Mouse (Mus musculus) cortical plate, adult 2 months (tissue): Measurements from ENCODE around the gene Slc16a13. TPM values are rescaled to one million over a fixed set of nuclear protein-coding genes. Genes with fewer than 3 reads are reported as not detected.
A peak's percentile ranks its signal among the peaks of the same experiment; 100 is the strongest.

ENCODE experiments used
- H3K27ac ChIP-seq: fragments of 200-500 bp; 2 replicates; pipeline ENCODE4 v1.5.1; 2012; ENCODE audit warnings: low read length, control low read depth, inconsistent platforms; ENCODE audit not compliant: insufficient read depth
- H3K4me1 ChIP-seq: fragments of 200-500 bp; 2 replicates; pipeline ENCODE4 v1.6.1; 2011; ENCODE audit warnings: low read length; ENCODE audit not compliant: control insufficient read depth, insufficient read depth
- H3K4me3 ChIP-seq: fragments of 200-500 bp; 2 replicates; pipeline ENCODE4 v1.5.1; 2011; ENCODE audit warnings: mild to moderate bottlenecking, low read length, control low read depth; ENCODE audit not compliant: insufficient read depth
- CTCF ChIP-seq: fragments of 200-500 bp; IDR thresholded peaks from 2 replicates; pipeline ENCODE4 v1.5.1; 2011; ENCODE audit warnings: mild to moderate bottlenecking, control low read depth, low read length; ENCODE audit not compliant: insufficient read depth; ENCODE audit errors: extremely low read depth
- POLR2A ChIP-seq: fragments of 200-500 bp; IDR thresholded peaks from 2 replicates; pipeline ENCODE4 v1.6.1; 2011; ENCODE audit warnings: mild to moderate bottlenecking, low read length, control low read depth; ENCODE audit not compliant: insufficient read depth; ENCODE audit errors: extremely low read depth
- polyA plus RNA-seq: library from polyadenylated mRNA; depleted of rRNA; stranded (reverse); fragments of >200 nt; gene quantifications from 2 replicates; pipeline ENCODE4 v1.2.3, GENCODE M21; 2012

The Slc16a13 gene
- polyA plus RNA-seq, 1 experiment: 6.2 TPM

GRCm38 (mm10) chr11:70185120-70185519 is 35.7 kb downstream of the Slc16a13 start:
- no peak overlapping the region for H3K4me3 ChIP-seq
- no peak for TF ChIP-seq POLR2A
- TF ChIP-seq CTCF: no peak
- no peak overlapping the region for H3K27ac ChIP-seq
- H3K4me1 ChIP-seq: no peaks in the 10 kb centered on the region

DNA sequence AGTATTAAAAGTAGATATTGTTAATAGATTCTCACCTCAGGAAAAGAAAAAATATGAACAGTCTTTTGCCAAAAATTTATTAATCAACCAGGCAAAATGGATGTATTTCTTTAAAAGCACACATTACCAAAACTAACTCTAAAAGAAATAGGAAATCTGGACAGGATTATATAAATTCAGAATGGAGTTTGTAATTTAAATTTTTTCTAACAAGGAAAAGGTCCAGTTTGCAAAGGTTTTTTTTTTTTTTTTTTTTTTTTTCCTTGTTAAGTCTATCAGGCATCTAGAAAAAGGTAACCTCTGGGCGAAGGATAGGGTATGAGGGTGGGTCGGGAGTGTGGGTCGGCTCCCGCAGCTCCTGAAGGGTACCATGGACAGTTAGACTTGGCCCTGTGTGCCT is 40.4 kb downstream of the Slc16a13 start:
- H3K27ac ChIP-seq: no peak overlapping the region
- no peaks in the 10 kb centered on the region for H3K4me1 ChIP-seq
- TF ChIP-seq POLR2A (no peak), CTCF (no peak)
- no peak overlapping the region for H3K4me3 ChIP-seq

DNA sequence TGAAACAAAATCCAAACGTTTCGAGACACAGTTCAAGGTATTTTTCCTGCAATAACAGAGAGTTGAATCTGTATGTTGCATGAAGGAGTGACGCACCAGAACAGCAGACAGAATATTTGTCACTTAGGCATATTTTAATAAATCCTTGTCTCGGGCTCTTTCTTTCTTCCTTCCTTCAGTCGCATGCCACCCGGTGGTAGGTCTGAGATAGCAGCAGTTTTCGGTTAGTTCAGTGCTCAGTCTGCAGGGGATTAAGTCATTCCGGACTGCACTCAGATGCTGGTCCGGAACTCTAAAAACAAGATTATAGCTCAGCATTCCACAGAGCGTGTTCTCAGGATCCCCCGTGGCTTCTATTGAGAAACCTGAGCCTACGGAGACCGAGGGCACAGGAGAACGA is 41.5 kb downstream of the Slc16a13 start:
- TF ChIP-seq CTCF: peak; percentile 64
- TF ChIP-seq POLR2A: no peak
- H3K27ac ChIP-seq: no peak overlapping the region
- H3K4me3 ChIP-seq: no peak overlapping the region
- H3K4me1 ChIP-seq: no peaks in the 10 kb centered on the region

- TF ChIP-seq POLR2A: no peak
- no peak for TF ChIP-seq CTCF
- H3K4me3 ChIP-seq: no peak overlapping the region
Observed at GRCm38 (mm10) chr11:70178756-70179155, 42.1 kb downstream of the Slc16a13 start.

DNA sequence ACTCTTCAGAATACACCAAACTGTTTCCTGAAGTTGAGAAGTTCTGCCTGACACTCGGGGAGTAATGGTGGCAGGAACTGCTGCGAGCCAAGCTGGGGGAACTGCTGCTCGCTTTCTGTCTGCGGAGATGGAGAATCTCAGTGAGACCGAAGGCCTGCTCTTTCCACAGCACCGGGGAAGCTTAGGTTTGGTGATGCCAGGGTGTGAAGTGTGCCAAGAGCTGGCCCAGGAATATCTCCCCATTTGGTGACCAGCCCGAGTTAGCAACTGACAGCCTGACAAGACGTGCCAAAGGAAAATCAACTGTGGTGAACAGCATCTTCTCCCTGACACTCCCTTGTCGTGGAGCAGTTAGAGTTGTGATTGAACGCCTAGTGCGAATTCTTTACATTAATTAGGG is 42.6 kb downstream of the Slc16a13 start:
- TF ChIP-seq CTCF: no peak
- TF ChIP-seq POLR2A: no peak
- Histone ChIP-seq H3K27ac (no peak overlapping the region), H3K4me1 (no peaks in the 10 kb centered on the region)

More at GRCm38 (mm10) chr11:70178756-70179155, 42.1 kb downstream of the Slc16a13 start:
- Histone ChIP-seq H3K4me1 (no peaks in the 10 kb centered on the region), H3K27ac (no peak overlapping the region)

GRCm38 (mm10) chr11:70177647-70178046 is 43.2 kb downstream of the Slc16a13 start:
- H3K27ac ChIP-seq: no peak overlapping the region
- H3K4me1 ChIP-seq: no peaks in the 10 kb centered on the region
- H3K4me3 ChIP-seq: no peak overlapping the region
- TF ChIP-seq CTCF (no peak), POLR2A (no peak)

More for the DNA sequence above, 42.6 kb downstream of the Slc16a13 start:
- no peak overlapping the region for H3K4me3 ChIP-seq

DNA sequence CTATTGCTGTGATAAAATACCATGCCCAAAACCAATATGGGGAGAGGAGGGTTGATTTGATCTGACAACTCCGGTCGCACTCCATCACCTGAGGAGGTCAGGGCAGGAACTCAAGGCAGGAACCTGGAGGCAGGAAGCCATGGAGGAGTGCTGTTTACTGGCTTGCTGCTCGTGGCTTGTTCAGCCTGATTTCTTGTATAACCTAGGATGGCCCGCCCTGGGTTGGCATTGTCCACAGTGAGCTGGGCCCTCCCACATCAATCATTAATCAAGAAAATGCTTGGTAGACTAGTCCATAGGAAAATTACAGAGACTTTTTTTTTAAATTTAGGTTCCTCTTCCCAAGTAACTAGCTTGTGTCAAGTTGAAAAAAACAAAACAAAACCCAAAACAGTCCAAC is 46.4 kb downstream of the Slc16a13 start:
- H3K4me3 ChIP-seq: no peak overlapping the region
- TF ChIP-seq POLR2A: no peak
- TF ChIP-seq CTCF: no peak
- no peaks in the 10 kb centered on the region for H3K4me1 ChIP-seq
- H3K27ac ChIP-seq: no peak overlapping the region

GRCm38 (mm10) chr11:70172298-70172697 is 48.6 kb downstream of the Slc16a13 start:
- Histone ChIP-seq H3K4me1 (no peaks in the 10 kb centered on the region), H3K4me3 (no peak overlapping the region), H3K27ac (no peak overlapping the region)
- TF ChIP-seq CTCF (0 out of 2 replicates have a peak, but pooled peaks have one; percentile 13), POLR2A (no peak)

DNA sequence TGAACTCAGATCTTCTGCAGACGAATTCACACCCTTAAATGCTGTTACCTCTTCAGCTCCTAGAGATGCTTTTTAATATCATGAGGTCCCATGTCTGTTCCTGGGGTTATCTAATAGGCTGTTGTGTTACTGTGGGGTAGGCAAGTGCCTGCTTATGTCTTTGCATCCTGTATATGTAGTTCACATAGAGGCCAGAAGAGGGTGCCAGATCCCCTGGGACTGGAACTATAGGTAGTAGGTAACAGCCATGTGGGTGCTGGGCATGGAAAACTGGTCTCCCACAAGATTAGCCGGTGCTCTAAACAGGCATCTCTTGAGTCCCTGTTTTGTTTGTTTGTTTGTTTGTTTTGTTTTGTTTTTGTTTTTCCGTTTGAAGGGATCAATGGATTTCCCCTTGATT is 49.0 kb downstream of the Slc16a13 start:
- TF ChIP-seq POLR2A (no peak), CTCF (peak; percentile 24; the same call in 1 of the 2 replicates)
- H3K27ac ChIP-seq: no peak overlapping the region
- H3K4me1 ChIP-seq: no peaks in the 10 kb centered on the region
- no peak overlapping the region for H3K4me3 ChIP-seq

DNA sequence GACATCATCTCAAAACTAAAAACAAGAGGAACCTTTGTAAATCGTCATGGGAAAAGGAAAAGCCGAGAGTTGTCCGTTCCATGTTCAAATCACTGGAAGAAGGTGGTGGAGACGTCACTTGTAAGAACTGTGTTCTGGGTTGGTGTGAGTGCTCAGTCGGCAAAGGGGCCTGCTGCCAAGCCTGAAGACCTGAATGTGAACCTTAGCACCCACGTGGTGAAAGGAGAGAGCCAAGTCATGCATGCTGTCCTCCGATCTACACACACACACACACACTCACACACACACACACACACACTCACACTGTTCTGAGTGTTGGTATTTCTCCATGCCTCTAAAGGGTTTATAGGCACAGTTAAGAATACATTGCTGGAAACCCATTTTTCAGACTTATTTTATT is 49.7 kb downstream of the Slc16a13 start:
- no peak overlapping the region for H3K27ac ChIP-seq
- H3K4me1 ChIP-seq: no peaks in the 10 kb centered on the region
- TF ChIP-seq POLR2A (no peak), CTCF (no peak)
- H3K4me3 ChIP-seq: no peak overlapping the region
